Mouse (Mus musculus): ENCODE data around the gene Gpr161. TPM values are rescaled to one million over a fixed set of nuclear protein-coding genes. Genes with fewer than 3 reads are reported as not detected.
A peak's percentile ranks its signal among the peaks of the same experiment; 100 is the strongest.

Gpr161 gene
- 0.69 and 0.81 TPM in 2 replicates for polyA plus RNA-seq (2015; fragmentation: Nextera tagmentation; extraction: Ambion mirVana)

- Histone ChIP-seq H3K4me3 (ENCODE audit: low read length) (no peak within 1 kb of the TSS), H3K36me3 (ENCODE audit: control insufficient read depth, insufficient read depth, low read length) (0 out of 2 replicates have a peak, but pooled peaks cover 2% of the 10 kb centered on the region), H3K4me2 (ENCODE audit: low read depth, low read length) (no peak within 1 kb of the TSS), H3K4me1 (ENCODE audit: control insufficient read depth, insufficient read depth, low read length) (no peaks in the 10 kb centered on the region; the same call in 1 of the 2 replicates), H3K9me3 (ENCODE audit: control insufficient read depth, low read length) (no peaks in the 10 kb centered on the region), H3K9ac (ENCODE audit: low read depth, low read length) (no peak within 1 kb of the TSS), H3K27ac (ENCODE audit: low read length) (no peak within 1 kb of the TSS), H3K27me3 (replicated peaks; ENCODE audit: control insufficient read depth, insufficient read depth, low read length) (no peaks in the 10 kb centered on the region)
- 96% methylated on average over 1 of the region's 1 CpGs for WGBS
- ATAC-seq, result no peak
These were observed at the start of gene Gpr161 for GRCm38 (mm10) chr1:165295489-165295888. TSS of gene Gpr161 (plus strand) at chr1:165295789.

- no peaks in the 10 kb centered on the region for H3K9me3 ChIP-seq (ENCODE audit: control insufficient read depth, low read length)
- no peak for ATAC-seq
- 66% methylated on average over 5 of the region's 5 CpGs for WGBS
- no peaks in the 10 kb centered on the region for H3K27me3 ChIP-seq (replicated peaks; ENCODE audit: control insufficient read depth, insufficient read depth, low read length)
- H3K36me3 ChIP-seq (ENCODE audit: control insufficient read depth, insufficient read depth, low read length), result no peaks in the 10 kb centered on the region
- H3K4me2 ChIP-seq (ENCODE audit: low read depth, low read length), result no peak overlapping the region
- no peaks in the 10 kb centered on the region; the same call in 1 of the 2 replicates for H3K4me1 ChIP-seq (ENCODE audit: control insufficient read depth, insufficient read depth, low read length)
- peak overlapping the region; percentile 48 for H3K27ac ChIP-seq (ENCODE audit: low read length)
- no peak overlapping the region for H3K4me3 ChIP-seq (ENCODE audit: low read length)
- H3K9ac ChIP-seq (ENCODE audit: low read depth, low read length), result no peak overlapping the region
These were observed 49.0 kb upstream of the Gpr161 start for GRCm38 (mm10) chr1:165246587-165246986.

GRCm38 (mm10) chr1:165247085-165247484, 48.5 kb upstream of the Gpr161 start:
- H3K9me3 ChIP-seq (ENCODE audit: control insufficient read depth, low read length), result no peaks in the 10 kb centered on the region
- ATAC-seq, result peak; percentile 54; the same call in 1 of the 2 replicates
- no peak overlapping the region for H3K4me2 ChIP-seq (ENCODE audit: low read depth, low read length)
- H3K4me1 ChIP-seq (ENCODE audit: control insufficient read depth, insufficient read depth, low read length), result no peaks in the 10 kb centered on the region; the same call in 1 of the 2 replicates
- H3K4me3 ChIP-seq (ENCODE audit: low read length), result no peak overlapping the region
- 63% methylated on average over 5 of the region's 5 CpGs for WGBS
- H3K27me3 ChIP-seq (replicated peaks; ENCODE audit: control insufficient read depth, insufficient read depth, low read length), result no peaks in the 10 kb centered on the region
- no peak overlapping the region for H3K9ac ChIP-seq (ENCODE audit: low read depth, low read length)
- H3K27ac ChIP-seq (ENCODE audit: low read length), result no peak overlapping the region
- no peaks in the 10 kb centered on the region for H3K36me3 ChIP-seq (ENCODE audit: control insufficient read depth, insufficient read depth, low read length)

GRCm38 (mm10) chr1:165247788-165248187, 47.8 kb upstream of the Gpr161 start:
- Histone ChIP-seq H3K4me2 (ENCODE audit: low read depth, low read length) (no peak overlapping the region), H3K9ac (ENCODE audit: low read depth, low read length) (no peak overlapping the region), H3K27me3 (replicated peaks; ENCODE audit: control insufficient read depth, insufficient read depth, low read length) (no peaks in the 10 kb centered on the region), H3K27ac (ENCODE audit: low read length) (no peak overlapping the region), H3K4me3 (ENCODE audit: low read length) (no peak overlapping the region), H3K4me1 (ENCODE audit: control insufficient read depth, insufficient read depth, low read length) (no peaks in the 10 kb centered on the region; the same call in 1 of the 2 replicates), H3K9me3 (ENCODE audit: control insufficient read depth, low read length) (no peaks in the 10 kb centered on the region), H3K36me3 (ENCODE audit: control insufficient read depth, insufficient read depth, low read length) (no peaks in the 10 kb centered on the region)
- WGBS, result 90% methylated on average over 3 of the region's 3 CpGs
- no peak for ATAC-seq

GRCm38 (mm10) chr1:165248842-165249241, 46.7 kb upstream of the Gpr161 start:
- Histone ChIP-seq H3K27ac (ENCODE audit: low read length) (no peak overlapping the region), H3K9me3 (ENCODE audit: control insufficient read depth, low read length) (no peaks in the 10 kb centered on the region), H3K4me2 (ENCODE audit: low read depth, low read length) (no peak overlapping the region), H3K4me3 (ENCODE audit: low read length) (no peak overlapping the region), H3K9ac (ENCODE audit: low read depth, low read length) (no peak overlapping the region), H3K4me1 (ENCODE audit: control insufficient read depth, insufficient read depth, low read length) (no peaks in the 10 kb centered on the region; the same call in 1 of the 2 replicates), H3K27me3 (replicated peaks; ENCODE audit: control insufficient read depth, insufficient read depth, low read length) (no peaks in the 10 kb centered on the region), H3K36me3 (ENCODE audit: control insufficient read depth, insufficient read depth, low read length) (no peaks in the 10 kb centered on the region)
- ATAC-seq, result no peak
- WGBS, result 59% methylated on average over 4 of the region's 4 CpGs

- H3K9me3 ChIP-seq (ENCODE audit: control insufficient read depth, low read length), result no peaks in the 10 kb centered on the region
- no peaks in the 10 kb centered on the region; the same call in 1 of the 2 replicates for H3K4me1 ChIP-seq (ENCODE audit: control insufficient read depth, insufficient read depth, low read length)
- no peak overlapping the region for H3K9ac ChIP-seq (ENCODE audit: low read depth, low read length)
- H3K36me3 ChIP-seq (ENCODE audit: control insufficient read depth, insufficient read depth, low read length), result no peaks in the 10 kb centered on the region
- no peak overlapping the region for H3K4me3 ChIP-seq (ENCODE audit: low read length)
- no peak for ATAC-seq
- WGBS, result 82% methylated on average over 2 of the region's 2 CpGs
- H3K4me2 ChIP-seq (ENCODE audit: low read depth, low read length), result no peak overlapping the region
- H3K27ac ChIP-seq (ENCODE audit: low read length), result no peak overlapping the region
- no peaks in the 10 kb centered on the region for H3K27me3 ChIP-seq (replicated peaks; ENCODE audit: control insufficient read depth, insufficient read depth, low read length)
These were observed 45.0 kb upstream of the Gpr161 start for GRCm38 (mm10) chr1:165250546-165250945.

- 46% methylated on average over 11 of the region's 11 CpGs for WGBS
- Histone ChIP-seq H3K36me3 (ENCODE audit: control insufficient read depth, insufficient read depth, low read length) (no peaks in the 10 kb centered on the region), H3K4me2 (ENCODE audit: low read depth, low read length) (no peak overlapping the region), H3K9ac (ENCODE audit: low read depth, low read length) (no peak overlapping the region), H3K4me1 (ENCODE audit: control insufficient read depth, insufficient read depth, low read length) (no peaks in the 10 kb centered on the region), H3K27me3 (replicated peaks; ENCODE audit: control insufficient read depth, insufficient read depth, low read length) (no peaks in the 10 kb centered on the region), H3K4me3 (ENCODE audit: low read length) (no peak overlapping the region), H3K9me3 (ENCODE audit: control insufficient read depth, low read length) (no peaks in the 10 kb centered on the region), H3K27ac (ENCODE audit: low read length) (no peak overlapping the region)
- ATAC-seq, result no peak
These were observed 43.4 kb upstream of the Gpr161 start for GRCm38 (mm10) chr1:165252027-165252671.

- no peaks in the 10 kb centered on the region for H3K36me3 ChIP-seq (ENCODE audit: control insufficient read depth, insufficient read depth, low read length)
- WGBS, result 74% methylated on average over 6 of the region's 6 CpGs
- H3K4me2 ChIP-seq (ENCODE audit: low read depth, low read length), result no peak overlapping the region
- no peaks in the 10 kb centered on the region for H3K4me1 ChIP-seq (ENCODE audit: control insufficient read depth, insufficient read depth, low read length)
- H3K9me3 ChIP-seq (ENCODE audit: control insufficient read depth, low read length), result no peaks in the 10 kb centered on the region
- no peak for ATAC-seq
- no peaks in the 10 kb centered on the region for H3K27me3 ChIP-seq (replicated peaks; ENCODE audit: control insufficient read depth, insufficient read depth, low read length)
- no peak overlapping the region for H3K9ac ChIP-seq (ENCODE audit: low read depth, low read length)
- no peak overlapping the region for H3K27ac ChIP-seq (ENCODE audit: low read length)
- no peak overlapping the region for H3K4me3 ChIP-seq (ENCODE audit: low read length)
These were observed 20.6 kb upstream of the Gpr161 start for GRCm38 (mm10) chr1:165274946-165275345.

GRCm38 (mm10) chr1:165280741-165281140, 14.8 kb upstream of the Gpr161 start:
- no peaks in the 10 kb centered on the region for H3K36me3 ChIP-seq (ENCODE audit: control insufficient read depth, insufficient read depth, low read length)
- H3K4me3 ChIP-seq (ENCODE audit: low read length), result no peak overlapping the region; the same call in 1 of the 2 replicates
- no peak for ATAC-seq
- no peak overlapping the region; the same call in 1 of the 2 replicates for H3K27ac ChIP-seq (ENCODE audit: low read length)
- H3K4me2 ChIP-seq (ENCODE audit: low read depth, low read length), result peak overlapping the region; percentile 94; the same call in 1 of the 2 replicates
- H3K9ac ChIP-seq (ENCODE audit: low read depth, low read length), result no peak overlapping the region
- WGBS, result 31% methylated on average over 10 of the region's 10 CpGs
- H3K9me3 ChIP-seq (ENCODE audit: control insufficient read depth, low read length), result no peaks in the 10 kb centered on the region
- H3K4me1 ChIP-seq (ENCODE audit: control insufficient read depth, insufficient read depth, low read length), result peaks cover 19% of the 10 kb centered on the region; the same call in 1 of the 2 replicates
- H3K27me3 ChIP-seq (replicated peaks; ENCODE audit: control insufficient read depth, insufficient read depth, low read length), result no peaks in the 10 kb centered on the region

Data from intestine, embryonic 16.5 days (tissue).